Mouse (Mus musculus): Measurements from ENCODE around the gene Aldh3a2. TPM values are rescaled to one million over a fixed set of nuclear protein-coding genes. Genes with fewer than 3 reads are reported as not detected.
"Not testable (repeated sequence)": the region's sequence is repeated elsewhere in the genome, so short reads cannot be mapped to it uniquely, and the experiment has no call there.

Aldh3a2 gene
- polyA plus RNA-seq, 1 experiment from 2014 or later, result 29.4 TPM

DNA sequence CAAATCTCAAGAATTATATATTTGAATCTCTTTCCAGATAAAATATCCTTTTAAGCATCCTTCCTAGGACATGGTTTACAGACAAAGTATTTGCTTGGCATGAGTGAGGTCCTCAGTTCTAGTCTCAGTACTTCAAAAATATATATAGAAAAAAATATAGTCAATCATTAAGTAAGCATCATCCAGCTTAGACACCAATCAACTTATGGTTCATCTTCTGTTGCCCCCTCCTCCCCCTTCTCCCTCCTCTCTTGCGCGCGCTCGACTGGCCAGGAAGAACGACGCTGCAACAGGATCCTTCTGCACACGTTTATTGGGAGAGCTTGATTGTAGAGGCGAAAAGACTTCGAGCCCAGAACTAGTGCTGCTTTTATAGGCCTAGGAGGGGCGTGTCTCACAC, 75.1 kb downstream of the Aldh3a2 start:
- H3K4me1 ChIP-seq (replicated peaks); H3K27ac ChIP-seq; H3K4me2 ChIP-seq; ATAC-seq (replicated peaks; ENCODE audit: insufficient number of reproducible peaks, insufficient read depth, low FRiP score, low read depth); H3K36me3 ChIP-seq; H3K9ac ChIP-seq; H3K4me3 ChIP-seq; H3K9me3 ChIP-seq (replicated peaks): not testable (repeated sequence)
- H3K27me3 ChIP-seq, result peaks cover 13% of the 10 kb centered on the region
- WGBS, result 91% methylated on average over 7 of the region's 10 CpGs

GRCm38 (mm10) chr11:61190776-61191175, 76.5 kb downstream of the Aldh3a2 start:
- H3K4me2 ChIP-seq, result no peak overlapping the region
- no peak overlapping the region for H3K9ac ChIP-seq
- peaks cover 13% of the 10 kb centered on the region for H3K27me3 ChIP-seq
- no peak overlapping the region for H3K27ac ChIP-seq
- 69% methylated on average over 2 of the region's 2 CpGs for WGBS
- no peak overlapping the region for H3K4me3 ChIP-seq
- no peaks in the 10 kb centered on the region for H3K4me1 ChIP-seq (replicated peaks)
- no peaks in the 10 kb centered on the region for H3K9me3 ChIP-seq (replicated peaks)
- no peak for ATAC-seq (replicated peaks; ENCODE audit: insufficient number of reproducible peaks, insufficient read depth, low FRiP score, low read depth)
- H3K36me3 ChIP-seq, result no peaks in the 10 kb centered on the region

GRCm38 (mm10) chr11:61183820-61184219, 83.4 kb downstream of the Aldh3a2 start:
- Histone ChIP-seq H3K4me2 (no peak overlapping the region), H3K9me3 (replicated peaks) (no peaks in the 10 kb centered on the region), H3K27me3 (no peaks in the 10 kb centered on the region), H3K27ac (no peak overlapping the region), H3K4me3 (no peak overlapping the region), H3K36me3 (no peaks in the 10 kb centered on the region), H3K4me1 (replicated peaks) (no peaks in the 10 kb centered on the region), H3K9ac (no peak overlapping the region)
- 56% methylated on average over 1 of the region's 1 CpGs for WGBS
- ATAC-seq (replicated peaks; ENCODE audit: insufficient number of reproducible peaks, insufficient read depth, low FRiP score, low read depth), result no peak

- no peaks in the 10 kb centered on the region for H3K9me3 ChIP-seq (replicated peaks)
- no peak overlapping the region for H3K4me3 ChIP-seq
- H3K9ac ChIP-seq, result no peak overlapping the region
- H3K4me1 ChIP-seq (replicated peaks), result no peaks in the 10 kb centered on the region
- no peak for ATAC-seq (replicated peaks; ENCODE audit: insufficient number of reproducible peaks, insufficient read depth, low FRiP score, low read depth)
- no peaks in the 10 kb centered on the region for H3K36me3 ChIP-seq
- H3K27me3 ChIP-seq, result no peaks in the 10 kb centered on the region
- no peak overlapping the region for H3K4me2 ChIP-seq
- no peak overlapping the region for H3K27ac ChIP-seq
These were observed 85.6 kb downstream of the Aldh3a2 start for GRCm38 (mm10) chr11:61181624-61182023.

DNA sequence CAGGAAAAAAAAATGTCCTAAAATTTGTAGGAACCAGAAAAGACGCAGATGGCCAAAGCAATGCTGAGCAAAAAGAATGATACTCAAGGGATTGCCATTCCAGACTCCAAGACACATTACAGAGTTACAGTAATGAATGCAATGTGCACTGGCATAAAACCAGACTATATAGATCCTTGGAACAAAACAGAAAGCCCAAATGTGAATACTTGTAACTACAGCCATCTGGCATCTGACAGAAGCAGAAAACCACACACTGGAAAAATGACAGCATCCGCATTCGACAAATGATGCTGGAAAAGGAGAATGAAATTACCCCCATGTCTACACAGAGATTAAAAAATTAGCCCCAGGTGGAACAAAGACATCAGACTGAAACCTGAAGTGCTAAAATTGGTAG, 86.9 kb downstream of the Aldh3a2 start:
- Histone ChIP-seq H3K9ac (no peak overlapping the region), H3K27me3 (no peaks in the 10 kb centered on the region), H3K27ac (no peak overlapping the region), H3K9me3 (replicated peaks) (no peaks in the 10 kb centered on the region), H3K4me2 (no peak overlapping the region), H3K4me3 (no peak overlapping the region), H3K4me1 (replicated peaks) (no peaks in the 10 kb centered on the region), H3K36me3 (no peaks in the 10 kb centered on the region)
- WGBS, result 88% methylated on average over 3 of the region's 3 CpGs
- no peak for ATAC-seq (replicated peaks; ENCODE audit: insufficient number of reproducible peaks, insufficient read depth, low FRiP score, low read depth)

DNA sequence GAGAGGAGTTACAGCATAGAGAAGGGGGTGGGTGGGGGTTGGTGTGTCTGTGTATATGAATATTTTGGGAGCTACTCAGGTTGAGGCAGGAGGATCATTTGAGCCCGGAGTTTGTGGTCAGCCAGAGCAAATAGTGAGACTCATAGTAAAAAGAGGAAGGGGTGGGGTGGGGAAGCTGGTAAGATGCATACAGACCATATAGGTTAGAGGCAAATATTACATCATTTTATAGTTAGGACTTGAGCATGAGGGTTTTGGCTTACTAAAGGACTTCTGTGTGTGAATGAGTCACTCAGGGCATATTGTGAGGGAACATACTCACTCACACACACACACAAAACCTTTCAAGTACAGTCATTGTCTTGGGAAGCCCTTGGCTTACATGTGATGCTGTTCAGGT, 90.9 kb downstream of the Aldh3a2 start:
- ATAC-seq (replicated peaks; ENCODE audit: insufficient number of reproducible peaks, insufficient read depth, low FRiP score, low read depth), result no peak
- H3K4me2 ChIP-seq, result no peak overlapping the region
- H3K4me3 ChIP-seq, result no peak overlapping the region
- no peak overlapping the region for H3K9ac ChIP-seq
- H3K27me3 ChIP-seq, result no peaks in the 10 kb centered on the region
- H3K27ac ChIP-seq, result no peak overlapping the region
- 77% methylated on average over 1 of the region's 1 CpGs for WGBS
- no peaks in the 10 kb centered on the region for H3K9me3 ChIP-seq (replicated peaks)
- H3K36me3 ChIP-seq, result 0 out of 2 replicates have a peak, but pooled peaks cover 2% of the 10 kb centered on the region
- H3K4me1 ChIP-seq (replicated peaks), result peaks cover 17% of the 10 kb centered on the region

GRCm38 (mm10) chr11:61175778-61176177, 91.5 kb downstream of the Aldh3a2 start:
- H3K27ac ChIP-seq, result no peak overlapping the region
- no peak overlapping the region for H3K9ac ChIP-seq
- no peaks in the 10 kb centered on the region for H3K27me3 ChIP-seq
- H3K4me2 ChIP-seq, result peak overlapping the region; percentile 64; the same call in 1 of the 2 replicates
- H3K4me3 ChIP-seq, result no peak overlapping the region
- no peaks in the 10 kb centered on the region for H3K9me3 ChIP-seq (replicated peaks)
- H3K4me1 ChIP-seq (replicated peaks), result peaks cover 17% of the 10 kb centered on the region
- ATAC-seq (replicated peaks; ENCODE audit: insufficient number of reproducible peaks, insufficient read depth, low FRiP score, low read depth), result no peak
- H3K36me3 ChIP-seq, result 0 out of 2 replicates have a peak, but pooled peaks cover 2% of the 10 kb centered on the region
- 76% methylated on average over 5 of the region's 5 CpGs for WGBS

DNA sequence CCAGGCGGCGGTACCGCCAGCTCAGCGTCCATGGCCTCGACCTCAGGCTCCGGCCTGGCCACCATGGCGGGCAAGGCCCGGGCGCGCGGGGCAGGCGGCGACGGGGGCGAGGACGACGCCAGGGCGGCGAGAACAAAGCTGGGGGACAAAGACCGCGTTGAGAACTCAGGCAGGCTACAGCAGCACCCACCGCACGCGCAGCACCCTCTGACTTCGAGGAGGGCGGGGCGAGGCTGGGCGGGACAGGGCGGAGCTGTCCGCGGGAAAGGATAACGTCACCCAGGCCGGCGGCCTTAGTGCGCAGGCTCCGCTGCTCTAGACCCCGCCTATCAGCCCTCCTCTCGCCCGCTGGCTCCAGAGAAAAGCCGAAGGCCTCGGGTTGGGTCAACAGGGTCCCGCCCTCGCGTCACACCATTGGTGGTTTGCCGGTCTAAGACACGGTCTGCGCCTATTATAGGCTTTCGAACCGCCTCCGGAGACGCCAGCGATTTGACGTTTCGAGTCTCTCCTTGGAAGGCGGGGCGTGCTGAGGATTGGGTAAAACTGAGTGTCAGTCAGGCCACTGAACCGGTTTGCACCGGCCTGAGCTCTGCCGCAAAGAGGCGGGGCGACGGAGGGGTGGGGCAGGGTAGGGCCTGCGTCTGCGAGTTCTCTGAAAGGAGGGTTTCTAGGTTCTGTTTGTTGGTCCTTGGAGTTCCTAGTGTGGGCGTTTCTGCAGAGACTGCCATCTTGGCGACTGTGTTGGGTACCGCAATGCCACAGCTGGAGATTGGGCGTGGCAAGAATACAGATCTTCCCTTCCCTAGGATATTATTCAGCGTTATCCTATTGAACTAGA, 92.2 kb downstream of the Aldh3a2 start, which contains the start of gene Usp22:
Gene Usp22, minus strand, starts transcription at position 235 of the 838 bp plus-strand sequence.
- under 1% methylated on average over 69 of the region's 69 CpGs for WGBS
- peak; percentile 97 for ATAC-seq (replicated peaks; ENCODE audit: insufficient number of reproducible peaks, insufficient read depth, low FRiP score, low read depth)

GRCm38 (mm10) chr11:61174291-61174820, 92.9 kb downstream of the Aldh3a2 start:
- Histone ChIP-seq H3K4me2 (peak overlapping the region; percentile 85), H3K4me1 (replicated peaks) (peaks cover 22% of the 10 kb centered on the region), H3K27me3 (no peaks in the 10 kb centered on the region), H3K9ac (peak overlapping the region; percentile 100), H3K27ac (peak overlapping the region; percentile 99), H3K9me3 (replicated peaks) (no peaks in the 10 kb centered on the region), H3K36me3 (0 out of 2 replicates have a peak, but pooled peaks cover 2% of the 10 kb centered on the region), H3K4me3 (peak overlapping the region; percentile 100)
- under 1% methylated on average over 28 of the region's 28 CpGs for WGBS
- peak; percentile 38 for ATAC-seq (replicated peaks; ENCODE audit: insufficient number of reproducible peaks, insufficient read depth, low FRiP score, low read depth)

More for the DNA sequence above, 92.2 kb downstream of the Aldh3a2 start, which contains the start of gene Usp22:
- peak within 1 kb of the TSS; percentile 100 for H3K4me3 ChIP-seq
- peak within 1 kb of the TSS; percentile 99 for H3K27ac ChIP-seq
- H3K9me3 ChIP-seq (replicated peaks), result no peaks in the 10 kb centered on the region
- H3K9ac ChIP-seq, result peak within 1 kb of the TSS; percentile 100
- H3K4me2 ChIP-seq, result peak within 1 kb of the TSS; percentile 85
- H3K4me1 ChIP-seq (replicated peaks), result peaks cover 21% of the 10 kb centered on the region
- no peaks in the 10 kb centered on the region for H3K27me3 ChIP-seq
- H3K36me3 ChIP-seq, result 0 out of 2 replicates have a peak, but pooled peaks cover 2% of the 10 kb centered on the region

DNA sequence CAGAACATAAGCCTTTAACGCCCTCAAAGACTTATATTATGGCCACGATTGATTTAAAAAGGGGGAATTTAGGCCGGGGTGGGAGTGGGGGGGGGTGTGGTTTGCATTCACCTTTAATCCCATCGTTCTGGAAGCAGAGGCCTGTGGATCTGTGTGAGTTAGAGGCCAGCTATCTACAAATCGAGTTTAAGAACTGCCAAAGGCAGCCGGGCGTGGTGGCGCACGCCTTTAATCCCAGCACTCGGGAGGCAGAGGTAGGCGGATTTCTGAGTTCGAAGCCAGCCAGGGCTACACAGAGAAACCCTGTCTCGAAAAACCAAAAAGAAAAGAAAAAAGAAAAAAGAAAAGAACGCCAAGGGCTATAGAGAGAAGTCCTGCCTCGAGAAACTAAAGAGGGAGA, 93.8 kb downstream of the Aldh3a2 start:
- not testable (repeated sequence) for H3K27ac ChIP-seq; ATAC-seq (replicated peaks; ENCODE audit: insufficient number of reproducible peaks, insufficient read depth, low FRiP score, low read depth); H3K36me3 ChIP-seq; H3K9me3 ChIP-seq (replicated peaks); H3K27me3 ChIP-seq
- H3K4me3 ChIP-seq, result peak overlapping the region; percentile 100
- peak overlapping the region; percentile 85 for H3K4me2 ChIP-seq
- 30% methylated on average over 15 of the region's 15 CpGs for WGBS
- peak overlapping the region; percentile 100 for H3K9ac ChIP-seq
- H3K4me1 ChIP-seq (replicated peaks), result peaks cover 30% of the 10 kb centered on the region

Measured in heart, embryonic 15.5 days (tissue).